Mouse (Mus musculus) cortical plate, adult 2 months (tissue): ENCODE results near the gene Timp3.

ENCODE experiments used
- CTCF ChIP-seq: fragments of 200-500 bp; IDR thresholded peaks from 2 replicates; pipeline ENCODE4 v1.5.1; 2011; ENCODE audit warnings: mild to moderate bottlenecking, control low read depth, low read length; ENCODE audit not compliant: insufficient read depth; ENCODE audit errors: extremely low read depth
- POLR2A ChIP-seq: fragments of 200-500 bp; IDR thresholded peaks from 2 replicates; pipeline ENCODE4 v1.6.1; 2011; ENCODE audit warnings: mild to moderate bottlenecking, low read length, control low read depth; ENCODE audit not compliant: insufficient read depth; ENCODE audit errors: extremely low read depth

DNA sequence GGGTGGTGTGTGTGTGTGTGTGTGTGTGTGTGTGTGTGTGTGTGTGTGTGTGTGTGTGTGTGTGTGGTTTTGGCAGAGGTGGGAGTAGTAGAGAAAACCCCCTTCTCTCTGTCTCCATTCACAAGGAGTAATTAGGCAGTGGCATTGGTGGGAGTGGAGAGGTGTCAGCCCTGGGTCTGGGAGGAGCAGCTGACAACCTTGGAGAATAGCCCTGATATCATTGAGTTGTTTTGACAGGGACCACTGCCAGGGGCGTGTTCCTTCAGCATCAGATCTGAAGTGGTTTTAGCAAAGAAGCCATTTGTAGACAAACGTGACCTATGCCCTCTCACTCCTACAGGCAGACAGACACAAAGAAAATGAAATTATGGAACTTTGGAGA lies 3.3 kb downstream of the Timp3 start:
- TF ChIP-seq CTCF (no peak), POLR2A (no peak)
